Mouse (Mus musculus) heart, embryonic 14.5 days (tissue): Measurements from ENCODE around the gene Mfrp. TPM values are rescaled to one million over a fixed set of nuclear protein-coding genes. Genes with fewer than 3 reads are reported as not detected.
A peak's percentile ranks its signal among the peaks of the same experiment; 100 is the strongest.

Experiments used
- ATAC-seq: fragments of 200-750 bp; cut with Nextera tagmentation; 2 replicates; pipeline ENCODE4 v1.8.0; 2017; ENCODE audit warnings: low read depth, moderate TSS enrichment; ENCODE audit not compliant: insufficient number of reproducible peaks, insufficient read depth, low FRiP score
- H3K27ac ChIP-seq, 2 experiments: fragments of 200-500 bp in 1 of 2; fragments of 300-500 bp in 1 of 2; sonication (generic) in 1 of 2; replicated peaks in 1 of 2; 2 replicates each; pipeline ENCODE4 v1.5.1; 2012 to 2014; ENCODE audit warnings: low read depth in 2 of 2, low read length in 2 of 2, control low read depth in 1 of 2, mild to moderate bottlenecking in 1 of 2, mixed read lengths in 1 of 2; ENCODE audit not compliant: control insufficient read depth in 1 of 2, insufficient read depth in 1 of 2
- H3K27me3 ChIP-seq: fragments of 300-500 bp; sonication (generic); 2 replicates; pipeline ENCODE4 v1.6.1; 2014; ENCODE audit warnings: mild to moderate bottlenecking, low read length, control low read depth; ENCODE audit not compliant: control insufficient read depth, insufficient read depth
- H3K36me3 ChIP-seq: fragments of 300-500 bp; sonication (generic); 2 replicates; pipeline ENCODE4 v1.6.1; 2014; ENCODE audit warnings: mild to moderate bottlenecking, control low read depth, low read length, mixed read lengths; ENCODE audit not compliant: control insufficient read depth, insufficient read depth
- H3K4me1 ChIP-seq, 2 experiments: fragments of 200-500 bp in 1 of 2; fragments of 300-500 bp in 1 of 2; sonication (generic) in 1 of 2; 2 replicates each; pipeline ENCODE4 v1.6.1; 2012 to 2014; ENCODE audit warnings: low read length in 2 of 2, control low read depth in 1 of 2, mixed read lengths in 1 of 2; ENCODE audit not compliant: control insufficient read depth in 2 of 2, insufficient read depth in 2 of 2
- H3K4me2 ChIP-seq: fragments of 300-500 bp; sonication (generic); 2 replicates; pipeline ENCODE4 v1.6.1; 2014; ENCODE audit warnings: mild to moderate bottlenecking, low read length
- H3K4me3 ChIP-seq, 2 experiments: fragments of 200-500 bp in 1 of 2; fragments of 300-500 bp in 1 of 2; sonication (generic) in 1 of 2; 2 replicates each; pipeline ENCODE4 v1.5.1; 2012 to 2014; ENCODE audit warnings: low read length in 2 of 2, mild to moderate bottlenecking in 2 of 2, control low read depth in 1 of 2, low read depth in 1 of 2, moderate library complexity in 1 of 2; ENCODE audit not compliant: control insufficient read depth in 1 of 2, insufficient read depth in 1 of 2
- H3K9ac ChIP-seq: fragments of 300-500 bp; sonication (generic); 2 replicates; pipeline ENCODE4 v1.6.1; 2014; ENCODE audit warnings: mild to moderate bottlenecking, low read length
- H3K9me3 ChIP-seq: fragments of 300-500 bp; sonication (generic); 2 replicates; pipeline ENCODE4 v1.6.1; 2016; ENCODE audit warnings: low read length, control low read depth; ENCODE audit not compliant: control insufficient read depth
- WGBS: fragments of 180-500 bp; shearing (Covaris S2); extraction: QIAGEN DNeasy Blood & Tissue Kit; methylation state at CpG from one replicate; pipeline ENCODE4 v1.1.7; 2014; 5-methylcytosine and 5-hydroxymethylcytosine counted together
- polyA plus RNA-seq: library from polyadenylated mRNA; unstranded; fragments of >200 nt; fragmentation: Nextera tagmentation; extraction: Ambion mirVana; gene quantifications from 2 replicates; pipeline ENCODE4 v1.2.1, GENCODE M21; 2014

Mfrp gene
- polyA plus RNA-seq, 1 experiment from 2014 or later, result not detected

GRCm38 (mm10) chr9:44141951-44142350, 40.4 kb downstream of the Mfrp start:
- no peak overlapping the region for H3K27ac ChIP-seq
- no peak overlapping the region for H3K4me3 ChIP-seq
- H3K4me1 ChIP-seq, result peaks cover 0 to 24% of the 10 kb centered on the region in 2 experiments; a peak in 3 of 4 replicates
- H3K9me3 ChIP-seq, result no peaks in the 10 kb centered on the region
- no peak for ATAC-seq
- no peak overlapping the region for H3K4me2 ChIP-seq
- no peak overlapping the region for H3K9ac ChIP-seq
- peaks cover 88% of the 10 kb centered on the region for H3K36me3 ChIP-seq
- 59% methylated on average over 5 of the region's 5 CpGs for WGBS
- no peaks in the 10 kb centered on the region for H3K27me3 ChIP-seq

DNA sequence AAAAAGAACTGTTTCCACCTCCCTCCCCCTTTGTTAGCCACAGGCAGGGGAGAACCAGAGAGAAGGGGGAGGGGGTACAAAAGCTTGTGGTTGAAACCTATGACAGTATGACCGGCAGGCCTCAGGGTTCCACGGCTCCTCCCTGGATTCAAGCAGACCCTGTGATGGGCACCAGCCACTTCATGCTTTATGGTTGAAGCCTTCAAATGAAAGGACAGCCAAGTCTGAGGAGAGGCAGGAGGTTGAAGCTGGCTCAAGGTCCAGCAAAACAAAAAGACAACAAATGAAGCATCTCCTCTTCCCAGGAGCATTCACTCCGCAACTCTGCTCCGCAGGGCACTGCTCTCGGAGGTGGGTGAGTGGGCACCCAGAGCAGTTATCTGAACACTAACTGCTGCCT, 41.9 kb downstream of the Mfrp start:
- WGBS, result 70% methylated on average over 5 of the region's 5 CpGs
- peaks cover 0 to 24% of the 10 kb centered on the region in 2 experiments; a peak in 2 of 4 replicates for H3K4me1 ChIP-seq
- H3K36me3 ChIP-seq, result peaks cover 82% of the 10 kb centered on the region
- no peak overlapping the region for H3K4me2 ChIP-seq
- H3K9ac ChIP-seq, result no peak overlapping the region
- no peak for ATAC-seq
- peak overlapping the region; percentile 10 to 18; a peak in 2 of 4 replicates for H3K27ac ChIP-seq
- no peaks in the 10 kb centered on the region for H3K27me3 ChIP-seq
- no peak overlapping the region for H3K4me3 ChIP-seq
- H3K9me3 ChIP-seq, result no peaks in the 10 kb centered on the region

GRCm38 (mm10) chr9:44144023-44144717, 42.6 kb downstream of the Mfrp start:
- no peaks in the 10 kb centered on the region for H3K27me3 ChIP-seq
- 23% methylated on average over 8 of the region's 8 CpGs for WGBS
- no peak overlapping the region for H3K9ac ChIP-seq
- no peak overlapping the region for H3K4me2 ChIP-seq
- no peak overlapping the region for H3K4me3 ChIP-seq
- peaks cover 82% of the 10 kb centered on the region for H3K36me3 ChIP-seq
- H3K9me3 ChIP-seq, result no peaks in the 10 kb centered on the region
- 0 out of 4 replicates have a peak overlapping the region, but pooled peaks of 1 of the 2 experiments have one; percentile 3 for H3K27ac ChIP-seq
- ATAC-seq, result no peak
- peaks cover 0 to 17% of the 10 kb centered on the region in 2 experiments; a peak in 2 of 4 replicates for H3K4me1 ChIP-seq

GRCm38 (mm10) chr9:44144718-44145060, 43.2 kb downstream of the Mfrp start:
- H3K36me3 ChIP-seq, result peaks cover 82% of the 10 kb centered on the region
- H3K4me3 ChIP-seq, result no peak overlapping the region
- no peaks in the 10 kb centered on the region for H3K9me3 ChIP-seq
- no peak for ATAC-seq
- no peaks in the 10 kb centered on the region for H3K27me3 ChIP-seq
- H3K9ac ChIP-seq, result no peak overlapping the region
- H3K27ac ChIP-seq, result 0 out of 4 replicates have a peak overlapping the region, but pooled peaks of 1 of the 2 experiments have one; percentile 3
- H3K4me2 ChIP-seq, result no peak overlapping the region
- H3K4me1 ChIP-seq, result peaks cover 0 to 15% of the 10 kb centered on the region in 2 experiments; a peak in 2 of 4 replicates

GRCm38 (mm10) chr9:44147290-44147689, 45.8 kb downstream of the Mfrp start:
- Histone ChIP-seq H3K36me3 (peaks cover 81% of the 10 kb centered on the region), H3K9me3 (no peaks in the 10 kb centered on the region), H3K4me1 (peaks cover 0 to 15% of the 10 kb centered on the region in 2 experiments; a peak in 2 of 4 replicates), H3K9ac (no peak overlapping the region), H3K4me2 (no peak overlapping the region), H3K27ac (no peak overlapping the region), H3K27me3 (no peaks in the 10 kb centered on the region), H3K4me3 (no peak overlapping the region)
- WGBS, result 18% methylated on average over 3 of the region's 3 CpGs
- ATAC-seq, result no peak

Other genes with a start within 250 kb of the Mfrp start
- gene Thy1, start 58.3 kb upstream of the Mfrp start, polyA plus RNA-seq, result 2.5 and 2.7 TPM in 2 replicates
- gene Usp2, start 34.7 kb upstream of the Mfrp start, polyA plus RNA-seq, result 73.5 and 80.7 TPM in 2 replicates
- gene C1qtnf5, start 5.5 kb downstream of the Mfrp start, polyA plus RNA-seq, result 2.3 and 2.7 TPM in 2 replicates
- 0.07 and 0.08 TPM in 2 replicates for gene Gm49380, start 11.8 kb downstream of the Mfrp start, polyA plus RNA-seq
- 30.4 and 32.9 TPM in 2 replicates for gene Rnf26, start 11.8 kb downstream of the Mfrp start, polyA plus RNA-seq
- 129 and 130 TPM in 2 replicates for gene Mcam, start 32.7 kb downstream of the Mfrp start, polyA plus RNA-seq
- 12.7 and 13.7 TPM in 2 replicates for gene Cbl, start 132.3 kb downstream of the Mfrp start, polyA plus RNA-seq
- gene Ccdc153, start 138.9 kb downstream of the Mfrp start, polyA plus RNA-seq, result not detected in 2 replicates
- not detected in 2 replicates for gene Pdzd3, start 149.7 kb downstream of the Mfrp start, polyA plus RNA-seq
- gene Nlrx1, start 166.9 kb downstream of the Mfrp start, polyA plus RNA-seq, result 7.0 and 7.3 TPM in 2 replicates
- 1.3 and 2.7 TPM in 2 replicates for gene Abcg4, start 186.9 kb downstream of the Mfrp start, polyA plus RNA-seq
- 10.5 and 12.1 TPM in 2 replicates for gene Hinfp, start 203.9 kb downstream of the Mfrp start, polyA plus RNA-seq
- gene C2cd2l, start 218.6 kb downstream of the Mfrp start, polyA plus RNA-seq, result 5.4 and 7.7 TPM in 2 replicates
- 34.7 and 37.8 TPM in 2 replicates for gene Dpagt1, start 224.3 kb downstream of the Mfrp start, polyA plus RNA-seq
- 153 and 167 TPM in 2 replicates for gene H2afx, start 233.0 kb downstream of the Mfrp start, polyA plus RNA-seq
- gene Hmbs, start 242.5 kb downstream of the Mfrp start, polyA plus RNA-seq, result 110 and 112 TPM in 2 replicates